Mouse (Mus musculus) spleen, adult 2 months (tissue): ENCODE measurements around the gene Gtpbp3. TPM values are rescaled to one million over a fixed set of nuclear protein-coding genes. Genes with fewer than 3 reads are reported as not detected.

Source experiments
- DNase-seq, 2 experiments: peaks; one replicate each; pipeline versions ENCODE4 v3.0.0 to v3.0.0-alpha.2; 2012 to 2021; ENCODE audit warnings: low spot score in 2 of 2, low read depth in 1 of 2
- H3K27ac ChIP-seq: fragments of 200-500 bp; 2 replicates; pipeline ENCODE4 v1.5.1; 2012; ENCODE audit warnings: low read length, inconsistent platforms; ENCODE audit not compliant: insufficient read depth
- H3K27me3 ChIP-seq: fragments of 200-500 bp; 2 replicates; pipeline ENCODE4 v1.6.1; 2012; ENCODE audit warnings: mild to moderate bottlenecking, moderate library complexity, low read length, inconsistent platforms; ENCODE audit not compliant: control insufficient read depth, insufficient read depth
- H3K36me3 ChIP-seq: fragments of 200-500 bp; 2 replicates; pipeline ENCODE4 v1.6.1; 2012; ENCODE audit warnings: mild to moderate bottlenecking, low read length, inconsistent platforms; ENCODE audit not compliant: control insufficient read depth, insufficient read depth
- H3K4me1 ChIP-seq: fragments of 200-500 bp; 2 replicates; pipeline ENCODE4 v1.6.1; 2011; ENCODE audit warnings: inconsistent platforms; ENCODE audit not compliant: control insufficient read depth, insufficient read depth, insufficient read length
- H3K4me3 ChIP-seq: fragments of 200-500 bp; 2 replicates; pipeline ENCODE4 v1.5.1; 2011; ENCODE audit warnings: mild to moderate bottlenecking, inconsistent platforms; ENCODE audit not compliant: insufficient read depth, insufficient read length; ENCODE audit errors: extremely low read depth
- CTCF ChIP-seq: fragments of 200-500 bp; IDR thresholded peaks from 2 replicates; pipeline ENCODE4 v1.5.1; 2011; ENCODE audit warnings: mild to moderate bottlenecking, inconsistent platforms; ENCODE audit not compliant: insufficient read depth, insufficient read length, insufficient replicate concordance; ENCODE audit errors: extremely low read depth
- POLR2A ChIP-seq: fragments of 200-500 bp; IDR thresholded peaks from 2 replicates; pipeline ENCODE4 v1.6.1; 2011; ENCODE audit warnings: low read depth, low read length, inconsistent platforms
- WGBS: fragments of 180-500 bp; shearing (Covaris S2); methylation state at CpG from one replicate; pipeline ENCODE4 v1.1.7; 2018; 5-methylcytosine and 5-hydroxymethylcytosine counted together
- polyA plus RNA-seq: library from polyadenylated mRNA; depleted of rRNA; stranded (reverse); fragments of >200 nt; gene quantifications from 2 replicates; pipeline ENCODE4 v1.2.3, GENCODE M21; 2012

The Gtpbp3 gene
- polyA plus RNA-seq, 1 experiment, result 26.3 TPM

DNA sequence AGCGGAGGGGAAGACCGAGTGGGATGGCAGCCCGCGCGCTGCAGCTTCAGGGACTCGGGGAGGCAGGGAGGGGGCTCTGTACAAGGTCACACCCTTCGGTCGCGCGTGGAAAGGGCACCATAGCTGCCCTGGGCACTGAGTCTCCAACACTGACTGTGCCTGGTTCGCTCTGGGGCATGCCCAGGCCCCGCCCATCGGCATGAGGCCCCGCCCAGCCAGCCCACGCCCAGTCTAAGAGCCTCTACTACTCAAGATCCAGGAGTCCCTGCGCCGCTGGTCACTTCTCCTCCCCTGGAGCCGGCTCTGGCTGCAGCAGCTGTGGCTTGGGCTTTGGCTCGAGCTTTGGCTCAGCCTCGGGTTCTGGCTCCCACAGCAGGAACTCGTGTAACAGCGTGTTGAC lies 31.0 kb upstream of the Gtpbp3 start:
- Histone ChIP-seq H3K27ac (no peak overlapping the region), H3K4me1 (peaks cover 6% of the 10 kb centered on the region; the same call in 1 of the 2 replicates), H3K27me3 (no peaks in the 10 kb centered on the region), H3K4me3 (no peak overlapping the region), H3K36me3 (peaks cover 7% of the 10 kb centered on the region)
- TF ChIP-seq POLR2A (no peak), CTCF (no peak)
- no peak for DNase-seq
- 87% methylated on average over 22 of the region's 22 CpGs for WGBS

DNA sequence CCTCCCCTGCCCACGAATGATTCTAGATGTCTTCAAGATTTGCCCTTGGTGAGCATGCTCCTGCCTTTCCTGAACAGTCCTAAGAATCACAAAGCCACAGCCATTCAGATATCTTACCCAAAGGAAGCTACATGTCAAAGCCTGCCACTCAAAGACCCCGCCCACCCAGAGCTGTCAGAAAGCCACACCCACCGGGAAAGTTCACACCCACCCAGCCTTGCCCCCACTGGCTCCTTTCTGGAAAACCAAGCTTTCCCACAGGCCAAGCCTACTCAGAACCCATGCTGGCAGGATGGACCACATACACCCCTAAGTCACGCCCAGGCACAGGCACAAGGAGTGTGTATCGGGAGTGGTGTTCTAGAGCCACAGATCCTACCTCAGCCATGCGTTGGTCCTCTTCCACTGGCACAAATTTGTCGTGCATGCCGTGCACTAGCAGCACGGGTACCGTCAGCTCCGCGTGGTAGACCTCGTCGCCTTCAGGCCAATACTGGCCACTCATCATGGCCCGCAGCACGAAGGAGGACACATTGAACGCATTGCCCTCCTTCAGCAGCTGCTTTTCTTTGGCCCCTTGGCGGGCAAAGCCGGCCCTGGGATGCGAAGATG lies 30.1 kb upstream of the Gtpbp3 start:
- no peak for DNase-seq
- Histone ChIP-seq H3K4me3 (no peak overlapping the region), H3K27me3 (no peaks in the 10 kb centered on the region), H3K27ac (no peak overlapping the region), H3K4me1 (peaks cover 10% of the 10 kb centered on the region), H3K36me3 (peaks cover 7% of the 10 kb centered on the region)
- TF ChIP-seq POLR2A (no peak), CTCF (no peak)
- WGBS, result 91% methylated on average over 20 of the region's 20 CpGs

DNA sequence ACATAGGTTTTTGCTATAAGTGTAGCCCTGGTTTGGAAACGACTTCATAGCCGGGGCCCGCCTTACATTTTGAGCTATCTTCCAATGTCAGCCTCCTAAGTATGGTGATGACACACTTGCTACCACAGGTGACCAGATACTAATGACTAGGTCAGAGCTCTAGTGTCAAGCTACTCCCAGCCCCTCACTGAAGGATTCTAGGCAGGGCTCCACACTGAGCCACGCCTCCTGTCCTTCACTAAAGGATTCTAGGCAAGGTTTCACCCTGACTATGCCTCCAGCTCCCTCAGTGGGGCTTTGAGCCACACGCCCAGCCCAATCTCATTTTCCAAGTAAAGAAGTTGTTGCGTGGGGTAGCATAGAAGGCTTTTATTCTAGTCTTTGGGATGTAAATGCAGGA lies 27.2 kb upstream of the Gtpbp3 start:
- TF ChIP-seq CTCF, result no peak
- TF ChIP-seq POLR2A, result no peak
- no peak for DNase-seq
- H3K4me1 ChIP-seq, result peaks cover 21% of the 10 kb centered on the region
- H3K36me3 ChIP-seq, result peaks cover 7% of the 10 kb centered on the region
- H3K27ac ChIP-seq, result no peak overlapping the region
- H3K27me3 ChIP-seq, result no peaks in the 10 kb centered on the region
- no peak overlapping the region for H3K4me3 ChIP-seq
- 96% methylated on average over 6 of the region's 6 CpGs for WGBS

DNA sequence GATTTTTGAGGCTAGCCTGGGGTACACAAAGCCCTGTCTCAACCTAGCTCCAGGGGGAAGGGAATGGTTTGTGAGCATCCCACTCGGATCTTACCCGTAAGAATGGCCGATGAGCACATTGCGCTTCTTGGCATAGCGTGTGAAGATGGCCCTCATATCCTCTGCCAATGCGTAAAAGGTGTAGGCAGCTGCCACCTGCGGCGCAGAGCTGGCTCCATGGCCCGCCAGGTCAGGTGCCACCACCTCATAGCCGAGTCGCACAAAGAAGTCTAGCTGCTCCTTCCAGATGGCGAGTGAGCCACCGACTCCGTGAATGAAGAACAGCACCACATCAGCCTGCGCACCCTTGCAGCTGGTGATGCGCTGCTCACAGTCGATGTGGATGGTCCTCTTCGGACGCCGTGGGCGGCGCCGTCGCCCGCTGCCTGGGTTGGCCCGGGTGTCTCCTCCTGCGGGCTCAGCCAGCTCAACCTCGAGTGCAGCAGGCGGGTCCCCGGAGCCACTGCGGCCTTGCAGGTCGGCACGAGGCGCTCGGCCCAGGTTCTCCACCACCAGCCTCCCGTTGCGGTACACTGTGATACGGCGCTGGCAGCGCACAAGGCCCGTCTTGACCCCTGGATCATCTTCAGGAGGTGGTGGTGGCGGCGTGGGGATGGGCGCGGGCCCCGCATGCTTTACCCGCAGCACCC lies 26.6 kb upstream of the Gtpbp3 start:
- no peak overlapping the region for H3K4me3 ChIP-seq
- H3K27ac ChIP-seq, result no peak overlapping the region
- WGBS, result 96% methylated on average over 47 of the region's 47 CpGs
- no peak for DNase-seq
- peaks cover 21% of the 10 kb centered on the region for H3K4me1 ChIP-seq
- peaks cover 7% of the 10 kb centered on the region for H3K36me3 ChIP-seq
- H3K27me3 ChIP-seq, result no peaks in the 10 kb centered on the region
- TF ChIP-seq POLR2A, result no peak
- TF ChIP-seq CTCF, result no peak

DNA sequence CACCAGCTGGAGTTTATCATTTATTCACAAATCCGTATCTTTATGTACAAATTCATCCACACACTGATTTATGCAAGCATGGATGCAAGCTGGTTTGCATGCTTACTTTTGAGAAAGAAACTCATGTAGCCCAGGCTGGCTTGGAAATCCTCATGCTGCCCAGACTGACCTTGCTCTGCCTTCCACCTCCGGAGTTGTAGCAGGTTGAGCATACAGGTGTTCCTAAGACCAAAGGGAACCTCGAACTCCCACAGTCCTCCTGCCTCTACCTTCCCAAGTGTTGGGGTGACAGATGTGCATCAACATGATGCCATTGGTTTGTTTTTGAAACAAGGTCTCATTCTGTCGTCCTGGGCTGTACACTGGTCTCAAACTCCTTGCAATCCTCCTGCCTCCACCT lies 25.7 kb upstream of the Gtpbp3 start:
- DNase-seq, result no peak

DNA sequence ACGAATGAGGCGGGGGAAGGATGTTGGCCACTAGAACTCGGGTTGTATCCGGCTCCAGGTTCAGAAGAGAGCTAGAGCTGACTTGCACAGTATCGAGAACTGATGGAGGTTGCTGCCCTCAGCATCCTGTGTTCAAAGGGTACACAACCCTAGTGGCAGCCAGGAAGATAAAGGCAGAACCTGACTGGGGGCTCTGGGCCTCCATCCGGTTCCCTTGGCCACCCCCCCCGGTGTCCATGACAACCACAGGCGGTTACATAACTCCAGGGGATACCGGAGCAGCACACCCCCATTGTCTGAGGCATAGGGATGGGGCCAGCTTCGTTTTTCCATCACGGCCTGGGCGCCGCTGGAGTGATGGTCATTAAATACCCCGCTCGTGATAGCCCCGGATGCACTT lies 25.1 kb upstream of the Gtpbp3 start:
- 3% methylated on average over 16 of the region's 16 CpGs for WGBS
- Histone ChIP-seq H3K27me3 (no peaks in the 10 kb centered on the region), H3K4me3 (peak overlapping the region; percentile 72), H3K4me1 (peaks cover 21% of the 10 kb centered on the region), H3K27ac (peak overlapping the region; percentile 76), H3K36me3 (peaks cover 4% of the 10 kb centered on the region)
- DNase-seq, result peak; percentile 58 to 77
- no peak for TF ChIP-seq POLR2A

More for the DNA sequence above, 25.7 kb upstream of the Gtpbp3 start:
- TF ChIP-seq POLR2A (no peak), CTCF (no peak)
- peaks cover 7% of the 10 kb centered on the region for H3K36me3 ChIP-seq
- H3K4me3 ChIP-seq, result peak overlapping the region; percentile 15; the same call in 1 of the 2 replicates
- H3K4me1 ChIP-seq, result peaks cover 21% of the 10 kb centered on the region
- H3K27ac ChIP-seq, result peak overlapping the region; percentile 59
- WGBS, result 71% methylated on average over 4 of the region's 4 CpGs
- no peaks in the 10 kb centered on the region for H3K27me3 ChIP-seq
